In genomic region chr2:154543567-154544347, GRCm38 (mm10) we compare ENCODE assay signal across 10 mouse cellular contexts. TPM values are rescaled to one million over a fixed set of nuclear protein-coding genes. Genes with fewer than 3 reads are reported as not detected.
A peak's percentile ranks its signal among the peaks of the same experiment; 100 is the strongest.
DNase-seq lines count a peak whose midpoint lies in the region; ATAC-seq lines count a peak whose summit lies in the region.
"Had no signal": no experiment of that assay in that cellular context is flagged by ENCODE, and none has a peak within 500 bp of the region (broad histone marks: within the 10 kb centered on the region; RNA-seq: fewer than 3 reads in every experiment).

No protein-coding gene starts in this region.

- intact Hi-C loops in heart, postnatal 25 days (cut with DNase I), result no loop called here

- H3K9me3 ChIP-seq in midbrain, embryonic 15.5 days, result no peaks in the 10 kb centered on the region
- H3K9me3 ChIP-seq: embryonic facial prominence, embryonic 15.5 days had no signal

- H3K4me3 ChIP-seq in midbrain, embryonic 15.5 days, result no peak overlapping the region
- H3K4me3 ChIP-seq: embryonic facial prominence, embryonic 15.5 days had no signal

- H3K4me1 ChIP-seq in midbrain, embryonic 15.5 days, result 0 out of 2 replicates have a peak, but pooled peaks cover 3% of the 10 kb centered on the region

- ATAC-seq in midbrain, embryonic 15.5 days (replicated peaks), result peak; percentile 43

- no peaks in the 10 kb centered on the region for H3K27me3 ChIP-seq in midbrain, embryonic 15.5 days (replicated peaks)
- H3K27me3 ChIP-seq: embryonic facial prominence, embryonic 15.5 days had no signal

- peak; percentile 58 for DNase-seq in lung, postnatal 10 days
- no peak for DNase-seq in lung, postnatal 14 days
- DNase-seq in cerebellum, postnatal 36 days, result peak; percentile 97 to 98
- DNase-seq in heart, postnatal 25 days (ENCODE audit: low spot score), result peak; percentile 61
- no peak for DNase-seq in spleen, postnatal 14 days (ENCODE audit: low spot score in 2 of 2)
- DNase-seq in urinary bladder, postnatal 4 days (ENCODE audit: low spot score in 2 of 2), result no peak
- no peak for DNase-seq in lung, postnatal 4 days

- no peak overlapping the region for H3K9ac ChIP-seq in midbrain, embryonic 15.5 days
- H3K9ac ChIP-seq: embryonic facial prominence, embryonic 15.5 days had no signal

- peak overlapping the region; percentile 55 for H3K27ac ChIP-seq in midbrain, embryonic 15.5 days
- H3K27ac ChIP-seq: embryonic facial prominence, embryonic 15.5 days had no signal

- H3K4me2 ChIP-seq in midbrain, embryonic 15.5 days, result no peak overlapping the region
- H3K4me2 ChIP-seq: embryonic facial prominence, embryonic 15.5 days had no signal

- no peaks in the 10 kb centered on the region for H3K36me3 ChIP-seq in midbrain, embryonic 15.5 days (replicated peaks)
- H3K36me3 ChIP-seq: embryonic facial prominence, embryonic 15.5 days had no signal

- WGBS in midbrain, embryonic 15.5 days, result 82% methylated on average over 9 of the region's 9 CpGs

RNA-seq across cellular contexts. Expression of gene 1700003F12Rik, which starts 3.1 kb away (rescaled TPM):
- not detected for total RNA-seq in heart, postnatal 25 days (2021)
- polyA plus RNA-seq in midbrain, embryonic 15.5 days (2015; fragmentation: Nextera tagmentation; extraction: Ambion mirVana), result 1.8 and 2.1 TPM in 2 replicates

RNA-seq across cellular contexts. Expression of gene Actl10, which starts 7.8 kb away (rescaled TPM):
- not detected for total RNA-seq in heart, postnatal 25 days (2021)
- polyA plus RNA-seq in midbrain, embryonic 15.5 days (2015; fragmentation: Nextera tagmentation; extraction: Ambion mirVana), result 0.36 and 0.60 TPM in 2 replicates
- polyA plus RNA-seq: small intestine, adult 2 months had no signal

RNA-seq across cellular contexts. Expression of gene Necab3, which starts 14.9 kb away (rescaled TPM):
- under 1 TPM; 0.36 to 0.39 TPM for total RNA-seq in heart, postnatal 25 days (2021)
- 15.4 and 18.0 TPM in 2 replicates for polyA plus RNA-seq in midbrain, embryonic 15.5 days (2015; fragmentation: Nextera tagmentation; extraction: Ambion mirVana)

RNA-seq across cellular contexts. Expression of gene E2f1, which starts 25.9 kb away (rescaled TPM):
- 1 to 10 TPM; 1.1 to 1.2 TPM for total RNA-seq in heart, postnatal 25 days (2021)
- 5.4 and 7.1 TPM in 2 replicates for polyA plus RNA-seq in midbrain, embryonic 15.5 days (2015; fragmentation: Nextera tagmentation; extraction: Ambion mirVana)

RNA-seq across cellular contexts. Expression of gene Pxmp4, which starts 59.8 kb away (rescaled TPM):
- 10 to 100 TPM; 23.9 to 26.0 TPM for total RNA-seq in heart, postnatal 25 days (2021)
- 15.7 and 15.9 TPM in 2 replicates for polyA plus RNA-seq in midbrain, embryonic 15.5 days (2015; fragmentation: Nextera tagmentation; extraction: Ambion mirVana)

Comparison
In these comparisons a context has a peak if more than half of its experiments do, and no peak if none do; other contexts are left out.
1. DNase-seq: peak in lung, postnatal 10 days (single experiment), cerebellum, postnatal 36 days (2 of 2) and heart, postnatal 25 days (single experiment); none in lung, postnatal 14 days (single experiment), spleen, postnatal 14 days (0 of 2), urinary bladder, postnatal 4 days (0 of 2) and lung, postnatal 4 days (0 of 2).